Mouse (Mus musculus) kidney, postnatal 0 days (tissue): ENCODE data around the gene Phldb3. TPM values are rescaled to one million over a fixed set of nuclear protein-coding genes. Genes with fewer than 3 reads are reported as not detected.
A peak's percentile ranks its signal among the peaks of the same experiment; 100 is the strongest.

Source experiments
- ATAC-seq: fragments of 200-750 bp; cut with Nextera tagmentation; replicated peaks from 2 replicates; pipeline ENCODE4 v1.8.0; 2017; ENCODE audit warnings: low read depth, moderate number of reproducible peaks, moderate TSS enrichment, moderate library complexity; ENCODE audit not compliant: low FRiP score
- DNase-seq: peaks from one replicate; pipeline ENCODE4 v3.0.0-alpha.2; 2016; ENCODE audit warnings: low spot score
- H3K27ac ChIP-seq: fragments of 300-500 bp; sonication (generic); 2 replicates; pipeline ENCODE4 v1.5.1; 2014; ENCODE audit warnings: mild to moderate bottlenecking
- H3K27me3 ChIP-seq: fragments of 300-500 bp; sonication (generic); 2 replicates; pipeline ENCODE4 v1.6.1; 2014; ENCODE audit warnings: low read length, mixed read lengths; ENCODE audit not compliant: insufficient read depth
- H3K36me3 ChIP-seq: fragments of 300-500 bp; sonication (generic); 2 replicates; pipeline ENCODE4 v1.6.1; 2014; ENCODE audit warnings: low read length, mixed read lengths; ENCODE audit not compliant: insufficient read depth
- H3K4me1 ChIP-seq: fragments of 300-500 bp; sonication (generic); replicated peaks from 2 replicates; pipeline ENCODE4 v1.6.1; 2014; ENCODE audit warnings: antibody characterized with exemption, low read length, mixed read lengths; ENCODE audit not compliant: insufficient read depth
- H3K4me2 ChIP-seq: fragments of 300-500 bp; sonication (generic); 2 replicates; pipeline ENCODE4 v1.6.1; 2014; ENCODE audit warnings: mild to moderate bottlenecking, low read length, moderate library complexity, mixed read lengths
- H3K4me3 ChIP-seq: fragments of 300-500 bp; sonication (generic); replicated peaks from 2 replicates; pipeline ENCODE4 v1.5.1; 2014; ENCODE audit warnings: low read depth, low read length
- H3K9ac ChIP-seq: fragments of 300-500 bp; sonication (generic); 2 replicates; pipeline ENCODE4 v1.6.1; 2014; ENCODE audit warnings: low read depth, low read length
- H3K9me3 ChIP-seq: fragments of 300-500 bp; sonication (generic); replicated peaks from 2 replicates; pipeline ENCODE4 v1.6.1; 2016; ENCODE audit warnings: low read length, inconsistent platforms, mixed read lengths
- CTCF ChIP-seq: IDR thresholded peaks from 2 replicates; pipeline ENCODE4 v1.5.1; 2016; ENCODE audit warnings: antibody characterized with exemption, low read depth, mild to moderate bottlenecking, moderate library complexity
- WGBS: fragments of 180-500 bp; shearing (Covaris S2); extraction: QIAGEN DNeasy Blood & Tissue Kit; methylation state at CpG from one replicate; pipeline ENCODE4 v1.1.7; 2014; 5-methylcytosine and 5-hydroxymethylcytosine counted together
- polyA plus RNA-seq: library from polyadenylated mRNA; unstranded; fragments of >200 nt; fragmentation: Nextera tagmentation; extraction: Ambion mirVana; gene quantifications from 2 replicates; pipeline ENCODE4 v1.2.1, GENCODE M21; 2015

Phldb3 gene
- polyA plus RNA-seq, 1 experiment from 2014 or later, result 0.11 TPM

DNA sequence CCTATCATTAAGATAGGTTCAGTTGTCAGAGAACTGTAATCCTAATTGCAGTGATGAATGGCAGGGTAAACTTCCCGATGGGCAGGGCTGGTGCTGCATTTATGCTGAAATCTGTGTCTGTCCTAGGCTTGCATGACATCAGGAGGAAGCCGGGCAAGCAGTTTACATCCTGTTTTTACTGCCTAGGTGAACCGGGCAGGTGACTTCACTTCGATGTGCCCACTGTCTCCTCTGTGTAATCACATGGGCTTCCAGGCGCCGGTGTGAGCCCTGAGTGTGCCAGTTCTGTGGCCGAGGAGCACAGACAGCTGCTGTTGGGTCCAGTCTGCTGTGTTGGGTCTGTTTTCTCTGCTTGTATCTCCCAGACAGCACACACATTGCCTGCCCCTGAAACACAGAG, 35.9 kb downstream of the Phldb3 start:
- H3K27ac ChIP-seq, result no peak overlapping the region
- H3K9me3 ChIP-seq, result no peaks in the 10 kb centered on the region
- no peak overlapping the region for H3K4me3 ChIP-seq
- H3K9ac ChIP-seq, result no peak overlapping the region
- DNase-seq (no peak), ATAC-seq (no peak)
- no peak overlapping the region for H3K4me2 ChIP-seq
- no peaks in the 10 kb centered on the region for H3K27me3 ChIP-seq
- 75% methylated on average over 7 of the region's 7 CpGs for WGBS
- H3K36me3 ChIP-seq, result no peaks in the 10 kb centered on the region
- H3K4me1 ChIP-seq, result no peaks in the 10 kb centered on the region
- TF ChIP-seq CTCF, result no peak

GRCm38 (mm10) chr7:24653681-24654080, 43.1 kb downstream of the Phldb3 start:
- 22% methylated on average over 7 of the region's 7 CpGs for WGBS
- Histone ChIP-seq H3K9ac (no peak overlapping the region), H3K4me1 (no peaks in the 10 kb centered on the region), H3K27ac (no peak overlapping the region), H3K36me3 (no peaks in the 10 kb centered on the region), H3K4me2 (no peak overlapping the region), H3K4me3 (no peak overlapping the region), H3K9me3 (no peaks in the 10 kb centered on the region), H3K27me3 (no peaks in the 10 kb centered on the region)
- DNase-seq, result peak; percentile 57
- peak; percentile 87 for TF ChIP-seq CTCF
- ATAC-seq, result 0 out of 2 replicates have a peak, but pooled peaks have one; percentile 13

DNA sequence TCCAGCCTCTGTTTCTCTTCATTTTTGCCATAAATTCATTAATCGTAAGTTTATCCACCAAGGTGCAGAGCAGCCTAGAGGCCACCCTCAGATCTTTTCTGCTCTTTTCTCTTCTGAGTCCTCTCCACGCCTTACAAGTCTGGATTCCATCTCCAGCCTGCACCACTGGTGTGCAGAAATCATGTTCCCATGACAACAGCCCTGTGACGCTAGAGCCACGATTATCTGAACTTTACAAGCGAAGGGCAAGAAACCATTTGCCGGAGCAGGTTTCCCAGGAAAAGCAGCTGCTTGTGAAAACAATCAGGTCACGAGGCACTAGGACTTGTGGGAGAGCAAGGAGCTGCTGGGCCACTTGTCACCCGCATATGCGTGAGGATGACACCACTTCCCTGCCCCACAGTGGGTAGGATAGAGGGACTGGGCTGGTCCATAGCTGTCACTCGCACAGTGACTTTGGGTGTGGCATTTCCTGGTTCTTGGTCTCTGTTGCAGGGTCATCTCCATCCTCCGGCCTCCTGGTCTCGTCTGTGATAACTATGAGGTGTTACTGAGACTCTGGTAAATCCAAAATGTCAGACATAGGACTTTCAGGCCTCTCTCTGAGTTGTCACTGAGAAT, 49.3 kb downstream of the Phldb3 start:
- no peaks in the 10 kb centered on the region for H3K36me3 ChIP-seq
- H3K27ac ChIP-seq, result no peak overlapping the region
- WGBS, result 33% methylated on average over 12 of the region's 12 CpGs
- H3K4me1 ChIP-seq, result no peaks in the 10 kb centered on the region
- H3K9ac ChIP-seq, result no peak overlapping the region
- DNase-seq (no peak), ATAC-seq (no peak)
- no peak overlapping the region for H3K4me2 ChIP-seq
- TF ChIP-seq CTCF, result no peak
- H3K4me3 ChIP-seq, result no peak overlapping the region
- H3K9me3 ChIP-seq, result no peaks in the 10 kb centered on the region
- no peaks in the 10 kb centered on the region for H3K27me3 ChIP-seq

DNA sequence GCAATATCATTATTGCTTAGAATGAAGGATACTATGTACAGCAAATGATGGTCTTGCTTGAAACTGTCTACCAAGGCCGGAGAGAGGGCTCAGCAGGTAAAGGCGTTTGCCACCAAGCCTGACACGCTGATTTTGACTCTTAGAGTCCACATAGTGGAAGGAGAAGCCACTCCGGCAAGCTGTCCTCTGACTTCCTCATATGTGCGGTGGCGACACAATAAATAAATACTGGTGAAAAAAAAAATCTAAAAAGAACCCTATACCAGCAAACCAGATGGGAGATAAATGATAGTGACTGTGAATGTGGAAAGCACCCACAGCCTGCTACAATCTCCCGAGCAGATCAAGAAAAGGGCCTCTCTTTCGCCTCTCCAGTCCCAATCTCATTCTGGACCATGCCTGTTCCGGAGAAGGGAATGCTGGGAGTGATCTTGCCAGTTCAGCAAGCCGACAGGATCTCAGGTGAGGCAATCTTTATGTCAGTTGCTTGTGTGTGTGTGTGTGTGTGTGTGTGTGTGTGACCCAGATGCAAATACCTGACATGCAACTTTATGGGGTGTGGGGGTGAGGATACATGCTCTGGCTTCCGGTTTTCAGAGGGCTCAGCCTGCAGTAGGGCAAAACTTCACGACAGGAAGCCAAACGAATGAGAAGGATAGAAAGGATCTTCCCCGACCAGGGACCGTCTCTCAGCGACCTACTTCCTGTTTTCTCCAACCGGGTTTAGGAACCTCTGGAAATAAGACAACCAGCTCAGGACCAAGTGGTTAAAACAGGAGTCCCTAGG, 50.7 kb downstream of the Phldb3 start:
- Histone ChIP-seq H3K27me3 (no peaks in the 10 kb centered on the region), H3K9ac (no peak overlapping the region), H3K4me2 (no peak overlapping the region), H3K4me1 (no peaks in the 10 kb centered on the region), H3K27ac (no peak overlapping the region), H3K9me3 (no peaks in the 10 kb centered on the region), H3K4me3 (no peak overlapping the region), H3K36me3 (no peaks in the 10 kb centered on the region)
- WGBS, result 61% methylated on average over 17 of the region's 17 CpGs
- no peak for DNase-seq
- no peak for ATAC-seq
- no peak for TF ChIP-seq CTCF

DNA sequence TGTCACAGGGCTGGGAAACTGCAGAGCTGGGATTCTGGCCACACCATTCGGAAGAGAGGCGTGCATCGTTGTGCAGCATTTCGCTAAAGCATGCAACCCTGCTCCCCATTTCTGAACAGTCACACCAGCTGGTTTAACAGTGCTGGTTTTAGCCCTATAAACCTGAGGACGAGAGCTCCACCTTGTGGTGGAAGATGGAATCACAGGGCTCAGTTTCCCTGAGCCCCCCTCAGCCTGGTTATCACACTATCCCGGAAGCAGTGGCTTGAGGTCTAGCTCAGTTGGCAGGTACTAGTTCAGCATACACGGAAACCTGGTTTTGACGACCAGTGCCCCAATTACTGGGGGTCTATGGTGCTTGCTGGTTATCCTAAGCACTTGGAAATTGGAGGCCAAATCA, 52.0 kb downstream of the Phldb3 start:
- Histone ChIP-seq H3K27ac (no peak overlapping the region), H3K36me3 (no peaks in the 10 kb centered on the region), H3K9me3 (no peaks in the 10 kb centered on the region), H3K9ac (no peak overlapping the region), H3K4me1 (no peaks in the 10 kb centered on the region), H3K4me3 (no peak overlapping the region), H3K27me3 (no peaks in the 10 kb centered on the region), H3K4me2 (no peak overlapping the region)
- DNase-seq (peak; percentile 77), ATAC-seq (peak; percentile 36; the same call in 1 of the 2 replicates)
- WGBS, result 13% methylated on average over 8 of the region's 8 CpGs
- peak; percentile 93 for TF ChIP-seq CTCF

GRCm38 (mm10) chr7:24664301-24664700, 53.7 kb downstream of the Phldb3 start:
- H3K9me3 ChIP-seq, result no peaks in the 10 kb centered on the region
- H3K27ac ChIP-seq, result no peak overlapping the region
- no peaks in the 10 kb centered on the region for H3K27me3 ChIP-seq
- H3K4me3 ChIP-seq, result no peak overlapping the region
- ATAC-seq (no peak), DNase-seq (no peak)
- H3K36me3 ChIP-seq, result no peaks in the 10 kb centered on the region
- H3K9ac ChIP-seq, result no peak overlapping the region
- H3K4me2 ChIP-seq, result no peak overlapping the region
- no peaks in the 10 kb centered on the region for H3K4me1 ChIP-seq
- WGBS, result 41% methylated on average over 8 of the region's 8 CpGs
- TF ChIP-seq CTCF, result no peak
